ENCODE assay signal across 8 mouse cellular contexts in the genomic region with DNA sequence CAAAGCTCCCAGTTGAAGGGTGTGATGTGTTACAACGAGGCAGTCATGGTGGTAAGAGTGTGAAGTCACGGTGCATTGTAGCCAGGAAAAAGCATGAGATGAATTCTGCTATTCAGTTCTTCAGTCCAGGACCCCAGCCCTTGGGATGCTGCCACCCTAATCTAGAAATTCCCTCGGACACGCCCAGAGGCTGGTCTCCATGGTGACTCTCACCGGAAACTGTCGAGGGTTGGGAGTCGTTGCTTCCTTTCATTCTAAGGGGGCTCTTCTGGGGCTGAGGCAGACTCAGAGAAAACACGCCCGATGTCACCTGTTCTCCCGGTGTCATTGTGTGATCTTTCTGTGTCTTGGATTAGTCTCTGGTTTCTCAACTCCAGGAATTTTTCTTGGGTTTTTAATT. TPM values are rescaled to one million over a fixed set of nuclear protein-coding genes. Genes with fewer than 3 reads are reported as not detected.
DNase-seq lines count a peak whose midpoint lies in the region; ATAC-seq and TF ChIP-seq lines count a peak whose summit lies in the region.

No protein-coding gene starts in this region.

- DNase-seq in heart, adult 11 months: peak; percentile 91
- no peak for DNase-seq in heart, postnatal 36 days
- DNase-seq in hindbrain, embryonic 14.5 days (ENCODE audit: low spot score): no peak
- DNase-seq in right cerebral cortex, postnatal 36 days (ENCODE audit: low spot score in 2 of 2): no peak
- no peak for DNase-seq in ovary, postnatal 10 days (ENCODE audit: low spot score)

- H3K4me1 ChIP-seq in bone marrow macrophage, adult 2 months (ENCODE audit: control insufficient read depth, insufficient read depth, low read length): peaks cover 40% of the 10 kb centered on the region
- peaks cover 63% of the 10 kb centered on the region for H3K4me1 ChIP-seq in hindbrain, embryonic 14.5 days (replicated peaks; ENCODE audit: control insufficient read depth, insufficient read depth, low read length)
- peaks cover 60% of the 10 kb centered on the region for H3K4me1 ChIP-seq in midbrain, embryonic 16.5 days (ENCODE audit: control insufficient read depth, insufficient read depth, low read length)

- H3K36me3 ChIP-seq in hindbrain, embryonic 14.5 days (replicated peaks; ENCODE audit: control insufficient read depth, insufficient read depth): no peaks in the 10 kb centered on the region
- H3K36me3 ChIP-seq in midbrain, embryonic 16.5 days (ENCODE audit: control insufficient read depth, insufficient read depth, low read length): no peaks in the 10 kb centered on the region

- no peak for TF ChIP-seq POLR2A in bone marrow macrophage, adult 2 months (IDR thresholded peaks at IDR 0.05; ENCODE audit: borderline replicate concordance, low read depth, low read length)

- TF ChIP-seq CTCF in bone marrow macrophage, adult 2 months (IDR thresholded peaks at IDR 0.05; ENCODE audit: low read depth, low read length): no peak

- WGBS in hindbrain, embryonic 14.5 days: 3% methylated on average over 10 of the region's 10 CpGs
- 3% methylated on average over 10 of the region's 10 CpGs for WGBS in midbrain, embryonic 16.5 days

- no peaks in the 10 kb centered on the region for H3K27me3 ChIP-seq in hindbrain, embryonic 14.5 days (ENCODE audit: control insufficient read depth, insufficient read depth, low read length)
- no peaks in the 10 kb centered on the region for H3K27me3 ChIP-seq in midbrain, embryonic 16.5 days (ENCODE audit: control insufficient read depth, insufficient read depth, low read depth, low read length)

- peak overlapping the region; percentile 73 for H3K27ac ChIP-seq in bone marrow macrophage, adult 2 months (ENCODE audit: insufficient read depth, low read depth, low read length)
- H3K27ac ChIP-seq in hindbrain, embryonic 14.5 days: peak overlapping the region; percentile 83
- H3K27ac ChIP-seq in midbrain, embryonic 16.5 days (ENCODE audit: low read length): no peak overlapping the region

- ATAC-seq in hindbrain, embryonic 14.5 days (ENCODE audit: low FRiP score): no peak
- no peak for ATAC-seq in midbrain, embryonic 16.5 days
- no peak for ATAC-seq in cerebellum, adult (ENCODE audit: insufficient number of reproducible peaks, low FRiP score, low TSS enrichment)

- H3K4me3 ChIP-seq in bone marrow macrophage, adult 2 months (ENCODE audit: insufficient read depth, low read length): peak overlapping the region; percentile 32
- no peak overlapping the region for H3K4me3 ChIP-seq in hindbrain, embryonic 14.5 days (replicated peaks; ENCODE audit: low read length)
- no peak overlapping the region for H3K4me3 ChIP-seq in midbrain, embryonic 16.5 days (ENCODE audit: low read depth, low read length)

- intact Hi-C loops in heart, postnatal 36 days (cut with DNase I): no loop called here

- H3K4me2 ChIP-seq in hindbrain, embryonic 14.5 days (replicated peaks): peak overlapping the region; percentile 38
- 0 out of 2 replicates have a peak overlapping the region, but pooled peaks have one; percentile 12 for H3K4me2 ChIP-seq in midbrain, embryonic 16.5 days (ENCODE audit: low read length)

- H3K9me3 ChIP-seq in hindbrain, embryonic 14.5 days (ENCODE audit: control insufficient read depth, low read length): no peaks in the 10 kb centered on the region
- no peaks in the 10 kb centered on the region for H3K9me3 ChIP-seq in midbrain, embryonic 16.5 days (replicated peaks; ENCODE audit: control insufficient read depth, low read length, poor library complexity, severe bottlenecking)

- H3K9ac ChIP-seq in hindbrain, embryonic 14.5 days: 0 out of 2 replicates have a peak overlapping the region, but pooled peaks have one; percentile 29
- H3K9ac ChIP-seq in midbrain, embryonic 16.5 days (ENCODE audit: low read depth, low read length): no peak overlapping the region

RNA-seq across cellular contexts. Expression of a gene that starts 15.7 kb away (rescaled TPM):
- 10 to 100 TPM; 75.5 to 80.0 TPM for total RNA-seq in heart, postnatal 36 days (2021)
- polyA plus RNA-seq in bone marrow macrophage, adult 2 months (2012; ENCODE audit: insufficient read depth, insufficient read length, missing spikeins): 28.6 and 34.9 TPM in 2 replicates
- 105 and 119 TPM in 2 replicates for polyA plus RNA-seq in hindbrain, embryonic 14.5 days (2014; fragmentation: Nextera tagmentation; extraction: Ambion mirVana)
- polyA plus RNA-seq in midbrain, embryonic 16.5 days (2015; fragmentation: Nextera tagmentation; extraction: Ambion mirVana): 69.8 and 77.9 TPM in 2 replicates
